Mouse (Mus musculus) bone marrow macrophage, adult 2 months (primary cell): Measurements from ENCODE around the gene Gpx3.

Experiments used
- CTCF ChIP-seq: IDR thresholded peaks from 2 replicates; pipeline ENCODE4 v1.5.1; 2012; ENCODE audit warnings: low read depth, mild to moderate bottlenecking, low read length, moderate library complexity
- POLR2A ChIP-seq: IDR thresholded peaks from 2 replicates; pipeline ENCODE4 v1.6.1; 2012; ENCODE audit warnings: mild to moderate bottlenecking, low read depth, low read length, borderline replicate concordance

DNA sequence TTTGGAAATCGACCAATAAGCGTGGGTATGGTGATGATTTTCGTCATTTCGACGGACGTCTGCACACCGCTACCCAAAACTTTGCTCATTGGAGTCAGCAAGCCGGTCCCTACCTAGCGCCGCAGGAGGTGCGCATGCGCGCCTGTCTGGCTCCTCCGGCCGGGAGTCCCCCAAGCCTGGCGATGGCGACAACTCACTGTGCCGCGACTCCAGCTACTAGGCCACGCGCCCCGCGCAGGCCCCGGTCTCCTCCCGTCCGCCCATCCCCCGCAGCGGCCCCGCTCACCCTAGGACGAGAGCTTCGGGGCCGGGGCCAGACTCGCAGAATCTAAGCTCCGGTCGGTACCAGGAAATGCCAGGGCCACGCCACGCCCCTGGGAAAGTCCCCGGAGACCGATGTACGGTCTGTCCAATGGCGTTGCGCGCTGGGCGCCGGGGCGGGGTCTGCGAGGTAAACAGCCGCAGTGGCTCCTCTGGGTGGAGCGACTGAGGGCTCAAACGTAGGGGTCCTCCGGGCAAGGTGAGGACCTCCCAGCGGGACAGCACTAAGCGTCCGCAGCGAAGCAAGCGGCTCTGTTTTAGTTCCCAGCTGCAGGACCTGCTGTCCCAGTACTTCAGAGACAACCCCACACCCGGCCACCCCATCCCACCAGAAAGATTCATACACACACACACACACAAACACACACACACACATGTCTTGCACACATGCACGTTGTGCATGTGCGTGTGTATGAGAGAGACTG is 53.7 kb downstream of the Gpx3 start:
- TF ChIP-seq CTCF (no peak), POLR2A (no peak)
